Mouse (Mus musculus) brain, adult 10 weeks (tissue): ENCODE data around the gene Cyp2u1. TPM values are rescaled to one million over a fixed set of nuclear protein-coding genes. Genes with fewer than 3 reads are reported as not detected.

ENCODE experiments used
- polyA plus RNA-seq: library from polyadenylated mRNA; stranded (reverse); fragments of 350-450 nt; fragmentation: Illumina TruSeq; extraction: RNeasy Lipid Tissue Mini Kit (QIAGEN cat#74804); gene quantifications from one replicate; pipeline ENCODE4 v1.2.3, GENCODE M21; 2015; ENCODE audit warnings: low read depth, low replicate concordance

Gene Cyp2u1
- 7.4 TPM for polyA plus RNA-seq

DNA sequence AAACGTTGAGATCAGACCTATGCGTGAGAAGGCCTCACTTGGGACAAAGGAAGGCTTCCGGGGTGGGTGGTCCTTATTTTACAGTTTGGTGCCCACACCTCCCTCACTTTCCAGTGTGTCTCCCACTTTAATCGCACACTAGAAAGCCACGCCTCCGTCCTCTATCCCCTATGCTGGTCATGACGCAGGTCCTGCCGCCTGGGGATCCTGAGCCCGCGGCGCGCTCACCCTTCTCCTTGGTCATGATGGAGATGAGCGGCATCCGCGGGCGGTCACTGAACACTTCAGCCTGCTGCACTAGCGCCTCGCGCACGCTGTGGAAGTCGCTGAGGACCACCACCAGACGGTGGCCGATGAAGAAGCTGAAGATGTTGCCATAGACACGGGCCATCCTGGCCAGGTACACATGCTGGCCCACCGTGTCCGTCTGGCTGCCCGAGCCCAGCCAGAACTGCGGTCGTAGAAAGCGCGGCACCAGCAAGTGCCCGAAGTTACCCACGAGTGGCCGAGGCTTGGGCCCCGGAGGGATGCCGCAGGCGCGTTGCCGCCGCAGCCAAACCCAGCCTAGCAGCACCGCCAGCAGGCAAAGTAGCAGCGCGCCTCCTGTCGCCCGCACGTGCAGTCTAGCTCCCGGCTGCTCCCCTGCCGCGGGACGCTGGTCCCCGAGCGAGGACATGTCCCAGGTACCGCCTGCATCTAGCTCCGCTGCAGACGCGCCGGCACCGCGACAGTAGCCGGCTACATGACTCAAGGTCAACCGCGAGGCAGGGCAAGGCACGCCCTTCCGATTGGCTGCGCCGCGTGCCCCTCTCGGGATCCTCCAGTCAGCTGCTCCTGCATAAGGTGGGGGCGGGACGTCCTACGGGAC is at the start of gene Cyp2u1:
TSS of gene Cyp2u1 (minus strand) at position 776 of the 868 bp plus-strand sequence.

DNA sequence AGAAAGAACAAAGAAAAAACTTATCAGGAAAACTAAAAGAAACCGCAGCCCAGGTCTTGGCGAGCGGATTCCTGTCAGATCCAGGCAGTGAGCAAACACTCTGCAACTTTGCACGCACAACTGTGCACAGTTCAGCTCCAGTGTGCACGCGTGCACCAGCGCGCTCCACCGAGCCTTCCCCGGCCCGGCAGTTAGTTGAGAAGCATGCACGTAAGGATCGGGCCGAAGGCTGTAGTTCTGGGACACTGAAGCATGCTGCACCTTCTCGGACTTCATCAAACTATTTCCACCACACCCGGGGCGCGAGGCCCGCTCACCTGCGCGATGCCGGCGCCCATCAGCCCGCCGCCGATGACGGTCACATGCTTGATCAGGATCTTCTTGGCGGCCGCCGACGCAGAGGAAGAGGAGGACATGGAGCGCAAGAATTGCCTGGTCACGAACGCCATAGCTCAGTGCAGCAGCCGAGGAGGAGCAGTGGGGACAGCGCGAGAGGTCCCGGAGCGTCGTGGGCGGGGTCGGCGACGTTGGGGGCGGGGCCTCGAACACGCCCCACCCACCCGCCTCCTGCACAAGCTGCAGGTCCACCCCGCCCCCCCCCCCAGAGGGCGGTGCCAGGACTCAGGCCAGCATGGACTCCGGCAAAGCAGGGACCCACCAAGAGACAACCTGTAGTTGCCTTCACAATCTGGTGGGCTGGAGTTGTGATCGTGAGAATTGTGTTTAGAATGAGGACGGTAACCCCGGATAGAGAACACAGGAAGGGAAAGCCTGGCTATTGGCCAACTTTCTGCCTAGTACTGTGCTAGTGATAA is 31.3 kb downstream of the Cyp2u1 start, which contains the start of gene Hadh:
TSS of gene Hadh (minus strand) at position 543 of the 815 bp plus-strand sequence.

Other genes starting within 250 kb of the Cyp2u1 start
- 8.9 TPM for gene Lef1, start 192.8 kb downstream of the Cyp2u1 start, polyA plus RNA-seq
- 40.2 TPM for gene Hadh, start 31.1 kb downstream of the Cyp2u1 start, polyA plus RNA-seq
- gene Sgms2, start 188.2 kb upstream of the Cyp2u1 start, polyA plus RNA-seq, result 1.9 TPM